Mouse (Mus musculus) heart, adult 2 months (tissue): ENCODE data around the gene Cmbl. TPM values are rescaled to one million over a fixed set of nuclear protein-coding genes. Genes with fewer than 3 reads are reported as not detected.

Experiments used
- DNase-seq, 2 experiments: peaks; one replicate each; pipeline ENCODE4 v3.0.0; 2021
- H3K27ac ChIP-seq: fragments of 200-600 bp; 2 replicates; pipeline ENCODE4 v1.8.1; 2022
- H3K27me3 ChIP-seq: fragments of 200-500 bp; 2 replicates; pipeline ENCODE4 v1.6.1; 2012; ENCODE audit warnings: mild to moderate bottlenecking, low read length, inconsistent platforms, mixed read lengths; ENCODE audit not compliant: control insufficient read depth, insufficient read depth
- H3K36me3 ChIP-seq: fragments of 200-500 bp; 2 replicates; pipeline ENCODE4 v1.6.1; 2012; ENCODE audit warnings: low read length, inconsistent platforms; ENCODE audit not compliant: control insufficient read depth, insufficient read depth
- H3K4me1 ChIP-seq: fragments of 200-500 bp; 2 replicates; pipeline ENCODE4 v1.6.1; 2011; ENCODE audit warnings: low read length; ENCODE audit not compliant: control insufficient read depth, insufficient read depth
- H3K4me3 ChIP-seq: fragments of 200-600 bp; 2 replicates; pipeline ENCODE4 v1.8.1; 2022
- H3K79me2 ChIP-seq: fragments of 200-500 bp; replicated peaks from 2 replicates; pipeline ENCODE4 v1.6.1; 2012; ENCODE audit warnings: mild to moderate bottlenecking, inconsistent platforms, low read length, moderate library complexity, mixed read lengths; ENCODE audit not compliant: control insufficient read depth, insufficient read depth
- H3K9ac ChIP-seq: fragments of 200-500 bp; 2 replicates; pipeline ENCODE4 v1.6.1; 2012; ENCODE audit warnings: low read depth, mild to moderate bottlenecking, control low read depth, inconsistent platforms, low read length, mixed read lengths
- CTCF ChIP-seq: fragments of 200-600 bp; IDR thresholded peaks from 2 replicates; pipeline ENCODE4 v1.8.1; 2022; ENCODE audit warnings: antibody characterized with exemption, mild to moderate bottlenecking, moderate library complexity
- EP300 ChIP-seq: fragments of 200-500 bp; IDR thresholded peaks from 2 replicates; pipeline ENCODE4 v1.6.1; 2011; ENCODE audit warnings: low read depth, low read length, control low read depth; ENCODE audit not compliant: insufficient read depth
- POLR2A ChIP-seq: fragments of 200-500 bp; IDR thresholded peaks from 2 replicates; pipeline ENCODE4 v1.6.1; 2011; ENCODE audit warnings: mild to moderate bottlenecking, low read depth, low read length, control low read depth; ENCODE audit not compliant: insufficient read depth
- WGBS: fragments of 180-500 bp; shearing (Covaris S2); methylation state at CpG from one replicate; pipeline ENCODE4 v1.1.7; 2018; 5-methylcytosine and 5-hydroxymethylcytosine counted together
- intact Hi-C: fragments of 180-260 bp; cut with DNase I; formaldehyde crosslinking; loops from one replicate; pipeline ENCODE4 v1.15.1; 2025
- polyA plus RNA-seq: library from polyadenylated mRNA; depleted of rRNA; stranded (reverse); fragments of >200 nt; gene quantifications from 2 replicates; pipeline ENCODE4 v1.2.3, GENCODE M21; 2012
- total RNA-seq, 2 experiments: library from RNA; stranded (reverse); gene quantifications; 2 replicates each; pipeline ENCODE4 v1.2.3; 2021

Cmbl gene
- total and polyA plus RNA-seq, 3 experiments = 27.1 to 49.6 (median 30.7) TPM

DNA sequence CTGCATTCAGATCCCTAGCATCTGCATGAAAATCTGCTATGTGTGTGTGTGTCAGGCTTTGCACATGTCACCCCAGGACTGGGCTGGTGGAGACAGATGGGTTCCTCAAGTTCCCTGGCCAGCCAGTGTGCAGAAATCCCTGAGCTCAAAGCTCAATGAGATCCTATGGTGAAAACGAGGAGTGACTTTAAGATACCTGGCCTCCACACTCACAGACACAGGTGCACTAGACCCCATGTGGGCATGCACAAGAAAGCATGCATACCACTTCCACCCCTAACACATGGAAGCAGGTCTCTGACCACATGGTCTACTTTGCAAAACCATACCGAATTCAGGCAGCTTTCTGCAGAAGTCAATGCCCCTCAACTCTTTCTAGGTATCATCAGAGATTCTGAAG, 22.6 kb downstream of the Cmbl start:
- H3K27me3 ChIP-seq = no peaks in the 10 kb centered on the region
- DNase-seq = no peak
- H3K27ac ChIP-seq = no peak overlapping the region
- H3K9ac ChIP-seq = no peak overlapping the region
- 71% methylated on average over 2 of the region's 2 CpGs for WGBS
- TF ChIP-seq POLR2A (no peak), CTCF (no peak), EP300 (no peak)
- no peak overlapping the region for H3K4me3 ChIP-seq
- no peaks in the 10 kb centered on the region for H3K4me1 ChIP-seq
- intact Hi-C loops = loop anchor here (2.0 to 5.0 kb wide), 3 partner anchors 57 to 135 kb away; partner anchors contain the start of genes March6 and Ropn1l
- H3K36me3 ChIP-seq = no peaks in the 10 kb centered on the region
- no peaks in the 10 kb centered on the region for H3K79me2 ChIP-seq

DNA sequence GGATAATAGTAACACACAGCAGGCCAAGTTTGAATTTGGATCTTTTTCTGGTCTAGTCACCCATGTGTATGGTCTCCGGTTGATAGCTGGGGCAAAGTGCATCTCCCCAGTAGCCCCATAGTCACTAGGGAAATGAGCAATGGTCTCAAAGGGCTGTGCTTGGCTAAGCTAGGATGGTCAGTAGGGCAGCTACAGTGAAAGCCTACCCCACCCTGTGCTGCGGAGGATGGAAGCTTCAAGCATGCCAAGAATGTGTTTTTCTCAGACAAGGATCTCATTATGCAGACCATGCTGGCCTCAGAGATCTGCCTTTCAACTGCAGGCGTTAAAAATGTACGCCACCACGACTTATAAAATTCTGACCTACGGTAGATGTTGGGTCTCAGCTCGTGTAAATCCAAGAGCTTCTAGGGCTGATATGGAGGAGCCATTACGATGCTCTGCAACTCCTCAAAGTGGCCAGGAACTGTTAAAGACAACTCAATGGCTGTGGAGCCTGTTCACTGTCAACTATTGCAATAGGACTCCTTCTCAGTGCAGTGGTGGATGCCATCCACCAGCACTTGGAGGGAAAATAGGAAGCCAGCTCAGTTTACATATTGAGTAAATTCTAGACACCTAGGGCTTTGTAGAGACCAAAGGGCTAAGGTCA, 23.9 kb downstream of the Cmbl start:
- no peaks in the 10 kb centered on the region for H3K79me2 ChIP-seq
- no peak overlapping the region for H3K4me3 ChIP-seq
- no peak for TF ChIP-seq POLR2A
- no peak for TF ChIP-seq EP300
- no peak for TF ChIP-seq CTCF
- no peaks in the 10 kb centered on the region for H3K27me3 ChIP-seq
- H3K9ac ChIP-seq = no peak overlapping the region
- no peaks in the 10 kb centered on the region for H3K4me1 ChIP-seq
- intact Hi-C loops = loop anchor here (5.0 kb wide), 1 partner anchor 137 kb away; the partner anchor contains the start of gene Ropn1l
- no peak overlapping the region for H3K27ac ChIP-seq
- DNase-seq = peak in 1 of 2 experiments; percentile 11
- WGBS = 41% methylated on average over 8 of the region's 8 CpGs
- H3K36me3 ChIP-seq = no peaks in the 10 kb centered on the region

DNA sequence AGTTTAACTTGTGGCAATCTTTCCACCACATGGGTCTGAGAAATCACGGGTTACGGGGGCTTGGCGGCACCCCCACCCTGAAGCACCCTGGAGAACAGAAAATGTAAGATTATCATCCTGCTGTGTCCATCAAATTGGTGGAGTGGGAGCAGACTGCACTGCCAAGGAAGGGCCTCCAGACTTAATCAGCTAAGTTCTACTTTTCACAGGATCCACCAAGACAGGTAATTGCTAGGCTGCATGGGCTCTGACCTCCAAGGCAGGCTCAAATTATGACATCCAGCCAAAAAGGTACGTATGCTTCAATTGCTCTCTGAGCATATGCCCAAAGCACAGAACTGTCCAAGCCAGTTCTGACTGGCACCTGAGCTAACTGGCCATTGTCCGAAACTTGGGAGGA, 25.0 kb downstream of the Cmbl start:
- Histone ChIP-seq H3K27ac (no peak overlapping the region), H3K27me3 (no peaks in the 10 kb centered on the region), H3K36me3 (peaks cover 2% of the 10 kb centered on the region; the same call in 1 of the 2 replicates), H3K4me3 (no peak overlapping the region), H3K4me1 (no peaks in the 10 kb centered on the region), H3K79me2 (no peaks in the 10 kb centered on the region), H3K9ac (no peak overlapping the region)
- no peak for DNase-seq
- intact Hi-C loops = no loop called here
- TF ChIP-seq EP300 (no peak), CTCF (no peak), POLR2A (no peak)
- 88% methylated on average over 5 of the region's 5 CpGs for WGBS

DNA sequence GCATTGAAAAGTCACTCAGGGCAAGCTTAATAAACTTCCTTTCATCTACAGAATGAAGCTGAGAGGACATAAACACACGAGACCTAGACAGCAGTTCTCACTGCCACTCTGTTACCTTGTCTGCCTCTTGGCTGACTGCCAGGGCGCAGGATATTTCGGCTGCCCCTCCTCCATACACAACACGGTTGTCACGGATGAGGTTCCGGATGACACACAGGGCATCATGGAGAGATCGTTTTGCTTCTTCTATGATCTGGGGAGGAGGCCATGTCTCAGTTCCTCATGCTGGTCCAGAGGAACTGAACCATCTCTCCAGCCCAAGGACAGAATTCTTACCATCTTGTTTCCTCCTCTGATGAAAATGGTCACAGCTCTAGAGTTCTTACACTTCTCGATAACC, 27.3 kb downstream of the Cmbl start:
- no peak for DNase-seq
- no peak overlapping the region for H3K9ac ChIP-seq
- 70% methylated on average over 8 of the region's 8 CpGs for WGBS
- H3K27me3 ChIP-seq = no peaks in the 10 kb centered on the region
- TF ChIP-seq EP300 = no peak
- no peak for TF ChIP-seq POLR2A
- TF ChIP-seq CTCF = no peak
- no peaks in the 10 kb centered on the region for H3K4me1 ChIP-seq
- no peak overlapping the region for H3K4me3 ChIP-seq
- intact Hi-C loops = no loop called here
- no peak overlapping the region for H3K27ac ChIP-seq
- no peaks in the 10 kb centered on the region; the same call in 1 of the 2 replicates for H3K79me2 ChIP-seq
- H3K36me3 ChIP-seq = peaks cover 4% of the 10 kb centered on the region

DNA sequence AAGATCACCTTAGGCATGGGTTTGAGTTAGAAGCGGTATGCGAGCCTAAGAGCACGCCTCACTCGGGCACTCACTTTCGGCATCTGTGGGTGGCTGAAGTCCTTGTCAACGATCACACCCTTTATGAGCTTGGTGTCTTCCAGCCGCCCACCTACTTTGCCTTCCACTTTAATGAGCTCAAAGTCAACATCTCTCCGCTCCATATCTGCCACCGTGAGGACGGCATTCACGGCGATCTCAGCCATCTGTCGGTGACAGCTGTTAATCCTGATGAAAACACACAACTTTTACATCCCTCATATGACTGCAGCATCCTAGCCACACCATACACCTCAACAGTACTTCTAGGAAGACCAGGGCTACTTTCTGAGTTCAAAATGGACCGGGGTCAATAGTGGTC, 29.1 kb downstream of the Cmbl start:
- Histone ChIP-seq H3K27me3 (no peaks in the 10 kb centered on the region), H3K9ac (no peak overlapping the region), H3K36me3 (peaks cover 6% of the 10 kb centered on the region), H3K27ac (no peak overlapping the region), H3K79me2 (peaks cover 3% of the 10 kb centered on the region; the same call in 1 of the 2 replicates), H3K4me3 (no peak overlapping the region), H3K4me1 (peaks cover 3% of the 10 kb centered on the region)
- WGBS = 91% methylated on average over 14 of the region's 14 CpGs
- DNase-seq = no peak
- intact Hi-C loops = no loop called here
- TF ChIP-seq POLR2A (no peak), EP300 (no peak), CTCF (no peak)

DNA sequence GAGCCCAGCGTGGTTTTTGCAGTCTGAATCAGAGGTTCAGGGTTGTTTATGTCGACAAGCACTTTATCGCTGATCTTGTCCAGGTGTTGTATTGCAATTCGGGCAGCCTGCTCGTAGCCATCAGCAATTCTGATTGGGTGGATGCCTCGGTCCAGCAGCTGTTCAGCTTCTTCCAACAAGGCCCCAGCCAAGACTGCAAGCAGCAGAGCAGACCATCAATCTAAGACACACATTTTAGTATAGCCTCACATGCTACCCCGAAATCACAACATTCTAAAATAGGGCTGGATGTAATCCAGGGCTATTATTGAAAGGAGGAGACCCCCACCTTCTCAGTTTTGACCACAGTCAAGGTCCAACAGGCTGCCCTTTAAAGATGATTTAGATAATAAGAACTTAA, 30.5 kb downstream of the Cmbl start:
- no peak for DNase-seq
- Histone ChIP-seq H3K79me2 (peaks cover 7% of the 10 kb centered on the region), H3K4me3 (no peak overlapping the region), H3K4me1 (peaks cover 6% of the 10 kb centered on the region), H3K27me3 (no peaks in the 10 kb centered on the region), H3K9ac (no peak overlapping the region), H3K27ac (no peak overlapping the region), H3K36me3 (peaks cover 6% of the 10 kb centered on the region)
- intact Hi-C loops = no loop called here
- 60% methylated on average over 7 of the region's 7 CpGs for WGBS
- TF ChIP-seq CTCF = no peak
- no peak for TF ChIP-seq POLR2A
- TF ChIP-seq EP300 = no peak
